Mouse (Mus musculus) C2C12 (cell line): ENCODE data around the gene Nfe2. TPM values are rescaled to one million over a fixed set of nuclear protein-coding genes. Genes with fewer than 3 reads are reported as not detected.

ENCODE experiments used
- H3K27me3 ChIP-seq: one replicate; pipeline ENCODE4 v1.6.1; 2011; ENCODE audit not compliant: control insufficient read depth, insufficient read depth, insufficient read length
- H3K36me3 ChIP-seq: one replicate; pipeline ENCODE4 v1.6.1; 2011; ENCODE audit not compliant: control insufficient read depth, insufficient read depth
- H3K4me3 ChIP-seq: one replicate; pipeline ENCODE4 v1.5.1; 2011; ENCODE audit warnings: mild to moderate bottlenecking, control low read depth; ENCODE audit not compliant: poor library complexity, insufficient read depth, severe bottlenecking
- H3K79me2 ChIP-seq: one replicate; pipeline ENCODE4 v1.6.1; 2011; ENCODE audit not compliant: control insufficient read depth, insufficient read depth
- H3K79me3 ChIP-seq: one replicate; pipeline ENCODE4 v1.6.1; 2011; ENCODE audit warnings: low read depth, control low read depth
- H3ac ChIP-seq: one replicate; pipeline ENCODE3; 2011; ENCODE audit warnings: low read depth; ENCODE audit not compliant: control insufficient read depth, insufficient read length
- CEBPB ChIP-seq: IDR thresholded peaks from one replicate; pipeline ENCODE4 v1.6.1; 2011; ENCODE audit warnings: low read depth, mild to moderate bottlenecking, control low read depth, moderate library complexity
- CTCF ChIP-seq: IDR thresholded peaks from one replicate; pipeline ENCODE4 v1.5.1; 2011; ENCODE audit not compliant: control insufficient read depth, insufficient read depth, insufficient read length
- FOSL1 ChIP-seq: IDR thresholded peaks from one replicate; pipeline ENCODE4 v1.8.0; 2011; ENCODE audit warnings: mild to moderate bottlenecking, low read length; ENCODE audit not compliant: poor library complexity, insufficient read depth, severe bottlenecking
- MAX ChIP-seq: IDR thresholded peaks from one replicate; pipeline ENCODE4 v1.6.1; 2011; ENCODE audit warnings: mild to moderate bottlenecking, control low read depth
- MYOD1 ChIP-seq: IDR thresholded peaks from one replicate; pipeline ENCODE4 v1.6.1; 2011; ENCODE audit warnings: low read depth; ENCODE audit not compliant: control insufficient read depth, insufficient read length
- MYOG ChIP-seq: IDR thresholded peaks from one replicate; pipeline ENCODE4 v1.6.1; 2011; ENCODE audit not compliant: control insufficient read depth, insufficient read length; ENCODE audit errors: extremely low read depth
- USF1 ChIP-seq: IDR thresholded peaks from one replicate; pipeline ENCODE4 v1.6.1; 2011; ENCODE audit warnings: low read depth, mild to moderate bottlenecking, control low read depth, moderate library complexity
- polyA plus RNA-seq: library from polyadenylated mRNA; unstranded; fragments of >200 nt; fragmentation: generic; extraction: Trizol; gene quantifications from one replicate; pipeline ENCODE4 v1.2.1, GENCODE M21; 2012; ENCODE audit warnings: missing spikeins

Gene Nfe2
- polyA plus RNA-seq, 1 experiment = 0.25 TPM

DNA sequence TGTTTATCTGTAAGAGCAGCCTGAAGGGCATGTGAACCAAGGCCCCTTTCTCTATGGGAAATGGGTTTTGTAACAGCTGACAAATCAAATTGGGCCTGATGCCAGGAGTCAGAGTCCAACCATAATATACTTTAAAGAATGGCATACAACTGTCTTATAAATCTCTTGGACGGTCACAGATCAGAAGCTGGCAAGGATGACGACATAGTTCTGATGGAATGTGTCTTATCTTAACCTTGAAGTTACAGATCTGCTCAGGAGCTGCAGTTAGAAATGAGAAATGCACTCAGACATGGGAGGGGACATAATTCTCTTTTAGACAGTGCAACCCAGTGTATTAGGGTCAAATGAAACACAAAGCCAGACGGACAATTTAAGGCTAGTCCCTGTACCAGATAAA lies 37.4 kb downstream of the Nfe2 start:
- H3K36me3 ChIP-seq = peaks cover 24% of the 10 kb centered on the region
- H3ac ChIP-seq = no peak overlapping the region
- no peaks in the 10 kb centered on the region for H3K27me3 ChIP-seq
- TF ChIP-seq CEBPB (peak; percentile 62), MYOD1 (peak; percentile 27), CTCF (no peak)
- H3K79me2 ChIP-seq = peaks cover 99% of the 10 kb centered on the region
- H3K79me3 ChIP-seq = peaks cover 86% of the 10 kb centered on the region
- no peak overlapping the region for H3K4me3 ChIP-seq

DNA sequence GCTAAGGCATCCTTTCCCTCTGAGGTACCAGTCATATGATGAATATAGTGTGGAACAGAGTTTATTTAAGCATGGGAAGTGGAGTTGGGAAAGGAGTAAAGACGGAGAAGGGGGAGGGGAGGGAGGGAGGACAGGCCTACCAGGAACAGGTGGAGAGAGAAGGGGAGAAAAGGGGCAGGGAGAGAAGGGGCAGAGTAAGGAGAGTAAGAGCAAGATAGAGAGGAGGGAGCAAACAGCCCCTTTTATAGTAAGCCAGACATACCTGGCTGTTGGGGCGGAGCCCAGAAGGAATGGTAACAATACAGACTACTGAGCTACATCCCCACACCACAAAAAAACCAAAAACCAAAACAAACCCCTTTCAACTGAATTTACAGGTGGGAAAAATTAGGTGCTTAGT lies 42.2 kb downstream of the Nfe2 start:
- no peak overlapping the region for H3K4me3 ChIP-seq

DNA sequence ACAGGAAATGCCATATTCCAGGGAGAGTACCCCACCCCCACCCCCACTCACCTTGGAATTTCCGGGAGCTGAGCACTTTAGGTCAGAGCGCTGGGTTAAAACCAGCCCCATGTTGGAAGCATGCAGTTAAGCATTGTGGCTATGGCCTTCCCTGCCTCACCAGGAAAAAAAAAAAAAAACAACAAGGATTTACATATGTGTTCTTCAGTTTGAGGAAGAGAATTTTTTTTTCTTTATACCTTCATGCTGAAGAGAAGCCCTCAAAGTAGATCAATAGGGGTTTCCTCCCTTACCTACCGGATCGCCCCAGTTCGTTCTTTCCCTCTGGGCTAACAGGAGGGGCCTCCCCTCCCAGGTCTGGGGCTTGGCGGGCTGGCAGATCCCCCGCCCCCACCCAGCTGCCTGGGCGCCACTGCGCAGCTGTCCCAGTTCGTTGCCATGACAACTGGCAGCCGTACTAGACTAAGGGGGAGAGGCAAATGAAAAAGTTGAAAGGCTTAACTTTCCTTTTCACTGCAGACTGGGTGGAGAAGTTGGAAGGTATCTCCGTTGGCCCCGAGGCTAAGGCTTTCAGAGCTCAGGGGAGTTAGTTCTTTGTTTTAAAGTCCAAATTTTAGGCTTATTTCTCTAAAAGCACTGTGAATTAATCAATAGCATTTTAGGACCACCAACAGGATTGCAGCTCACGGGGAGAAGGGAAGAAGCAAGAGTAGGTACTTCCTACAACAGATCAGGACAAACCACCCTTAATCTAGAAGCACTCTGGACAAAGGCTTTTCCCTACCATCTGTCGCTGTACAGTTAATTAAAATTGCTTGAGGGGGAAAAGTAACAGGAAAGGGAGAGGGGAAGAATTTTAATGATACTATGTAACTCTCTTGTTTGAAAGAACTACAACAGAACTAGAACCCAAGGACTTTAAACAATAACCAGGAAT lies 43.0 kb downstream of the Nfe2 start:
- peaks cover 44% of the 10 kb centered on the region for H3K36me3 ChIP-seq
- TF ChIP-seq CEBPB = no peak
- peak; percentile 47 for TF ChIP-seq MAX
- TF ChIP-seq FOSL1 = no peak
- TF ChIP-seq MYOD1 = peak; percentile 95
- TF ChIP-seq MYOG = no peak
- TF ChIP-seq CTCF = no peak
- no peak for TF ChIP-seq USF1
- H3K79me2 ChIP-seq = peaks cover 99% of the 10 kb centered on the region
- peak overlapping the region; percentile 59 for H3ac ChIP-seq
- peaks cover 81% of the 10 kb centered on the region for H3K79me3 ChIP-seq
- H3K27me3 ChIP-seq = no peaks in the 10 kb centered on the region
- peak overlapping the region; percentile 28 for H3K4me3 ChIP-seq

More for the DNA sequence above, 42.2 kb downstream of the Nfe2 start:
- H3K36me3 ChIP-seq = peaks cover 39% of the 10 kb centered on the region
- no peak overlapping the region for H3ac ChIP-seq
- H3K27me3 ChIP-seq = no peaks in the 10 kb centered on the region
- TF ChIP-seq CEBPB = no peak
- H3K79me2 ChIP-seq = peaks cover 99% of the 10 kb centered on the region
- peaks cover 85% of the 10 kb centered on the region for H3K79me3 ChIP-seq

DNA sequence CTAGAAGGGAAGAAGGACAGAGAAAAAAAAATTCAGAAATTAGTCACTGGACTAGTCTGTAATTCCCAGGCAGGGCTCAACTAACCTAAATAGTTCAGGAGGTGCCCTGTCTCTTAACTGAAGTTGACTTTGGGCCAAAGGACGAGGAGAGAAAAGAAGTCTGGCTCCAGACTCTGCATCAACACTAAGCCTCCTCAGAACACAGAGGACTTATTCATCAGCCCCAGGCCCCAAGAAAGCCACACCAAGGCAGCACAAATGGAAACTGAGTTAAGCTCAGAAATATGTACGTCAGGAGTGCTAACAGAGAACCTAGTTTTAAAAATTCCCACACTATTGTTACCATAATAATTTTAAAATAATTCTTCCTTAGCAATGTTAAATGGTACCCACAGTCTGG lies 44.1 kb downstream of the Nfe2 start:
- peaks cover 99% of the 10 kb centered on the region for H3K79me2 ChIP-seq
- no peaks in the 10 kb centered on the region for H3K27me3 ChIP-seq
- peaks cover 47% of the 10 kb centered on the region for H3K36me3 ChIP-seq
- H3K79me3 ChIP-seq = peaks cover 74% of the 10 kb centered on the region
- H3ac ChIP-seq = peak overlapping the region; percentile 10
- H3K4me3 ChIP-seq = no peak overlapping the region
- no peak for TF ChIP-seq USF1
- TF ChIP-seq MYOG = no peak
- no peak for TF ChIP-seq FOSL1
- no peak for TF ChIP-seq CEBPB
- no peak for TF ChIP-seq MYOD1
- TF ChIP-seq CTCF = no peak
- no peak for TF ChIP-seq MAX

DNA sequence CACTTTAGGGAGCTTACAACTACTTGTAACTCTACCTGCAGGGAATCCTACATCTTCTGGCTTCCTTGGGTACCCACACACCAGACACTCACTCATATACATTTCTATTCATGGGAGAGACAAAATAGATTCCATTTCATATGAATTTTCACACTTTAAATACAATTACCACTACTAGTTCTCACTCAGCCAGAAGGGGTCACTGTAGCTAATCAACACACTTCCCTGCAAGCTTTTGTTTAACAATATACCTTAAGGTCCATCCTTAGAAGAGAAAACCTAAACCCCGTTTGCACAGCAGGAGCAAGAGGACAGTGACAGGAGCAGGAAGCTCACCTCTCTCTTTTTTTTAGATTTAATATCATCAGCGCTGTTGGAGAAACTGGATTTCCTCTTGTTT lies 53.0 kb downstream of the Nfe2 start:
- Histone ChIP-seq H3K27me3 (no peaks in the 10 kb centered on the region), H3ac (no peak overlapping the region), H3K4me3 (no peak overlapping the region), H3K36me3 (peaks cover 97% of the 10 kb centered on the region), H3K79me2 (peaks cover 86% of the 10 kb centered on the region), H3K79me3 (peaks cover 51% of the 10 kb centered on the region)
- no peak for TF ChIP-seq CTCF
- no peak for TF ChIP-seq MAX
- no peak for TF ChIP-seq CEBPB
- no peak for TF ChIP-seq USF1
- TF ChIP-seq FOSL1 = no peak
- TF ChIP-seq MYOD1 = no peak
- TF ChIP-seq MYOG = no peak
